Mouse (Mus musculus) T-helper 1 cell (primary cell): ENCODE measurements at regions not wholly inside any gene's neighbourhood (a gene's known extent, or its start where the extent isn't known, plus 50 kb on each side); places are given as distances from the start of the nearest gene placed in this dataset.

Source experiments
- in situ Hi-C: fragments of 300-600 bp; cut with MboI, MseI; formaldehyde crosslinking; loops from one replicate; pipeline ENCODE4 v1.15.1; 2025; ENCODE audit warnings: high pct_unique_total_duplicates

- in situ Hi-C loops, result no loop called here
Observed at GRCm38 (mm10) chr6:16064691-16065090, 344.2 kb downstream of the Mdfic start.

- in situ Hi-C loops, result no loop called here
Observed at GRCm38 (mm10) chr6:16065121-16065520, 344.7 kb downstream of the Mdfic start.

GRCm38 (mm10) chr6:16076266-16076665 is 355.8 kb downstream of the Mdfic start:
- in situ Hi-C loops, result no loop called here

- in situ Hi-C loops, result no loop called here
Observed at GRCm38 (mm10) chr6:16077195-16077810, 356.8 kb downstream of the Mdfic start.

- in situ Hi-C loops, result no loop called here
Observed at GRCm38 (mm10) chr6:16077917-16078316, 357.5 kb downstream of the Mdfic start.

GRCm38 (mm10) chr6:16086952-16087537 is 366.6 kb downstream of the Mdfic start:
- in situ Hi-C loops, result no loop called here

GRCm38 (mm10) chr6:16098761-16099160 is 378.3 kb downstream of the Mdfic start:
- in situ Hi-C loops, result no loop called here

GRCm38 (mm10) chr6:16141009-16141408 is 420.5 kb downstream of the Mdfic start:
- in situ Hi-C loops, result no loop called here

- in situ Hi-C loops, result no loop called here
Observed at GRCm38 (mm10) chr6:16144538-16144937, 424.1 kb downstream of the Mdfic start.

- in situ Hi-C loops, result no loop called here
Observed at GRCm38 (mm10) chr6:16150535-16150934, 430.1 kb downstream of the Mdfic start.

GRCm38 (mm10) chr6:16151478-16151877 is 431.0 kb downstream of the Mdfic start:
- in situ Hi-C loops, result no loop called here

GRCm38 (mm10) chr6:16152691-16153090 is 432.2 kb downstream of the Mdfic start:
- in situ Hi-C loops, result no loop called here

- in situ Hi-C loops, result no loop called here
Observed at GRCm38 (mm10) chr6:16165012-16165411, 444.6 kb downstream of the Mdfic start.

- in situ Hi-C loops, result no loop called here
Observed at GRCm38 (mm10) chr6:16171871-16172270, 451.4 kb downstream of the Mdfic start.

- in situ Hi-C loops, result no loop called here
Observed at GRCm38 (mm10) chr6:16177313-16177712, 456.9 kb downstream of the Mdfic start.

GRCm38 (mm10) chr6:16187983-16188550 is 467.6 kb downstream of the Mdfic start:
- in situ Hi-C loops, result no loop called here

GRCm38 (mm10) chr6:16212975-16213374 is 492.5 kb downstream of the Mdfic start:
- in situ Hi-C loops, result no loop called here

- in situ Hi-C loops, result no loop called here
Observed at GRCm38 (mm10) chr6:16213635-16214034, 493.2 kb downstream of the Mdfic start.

- in situ Hi-C loops, result loop anchor here (10.0 kb wide), 1 partner anchor 586 kb away; no protein-coding TSS in a partner anchor
Observed at GRCm38 (mm10) chr6:16221002-16221627, 500.7 kb downstream of the Mdfic start.
